Mouse (Mus musculus): Measurements from ENCODE around the gene Tspan18.

Gene Tspan18

GRCm38 (mm10) chr2:93152191-93152601, 182.1 kb downstream of the Tspan18 start:
- DNase-seq, result no peak
